Mouse (Mus musculus) layer of hippocampus, adult 6 months (tissue): ENCODE measurements around the gene Nlrc3. TPM values are rescaled to one million over a fixed set of nuclear protein-coding genes. Genes with fewer than 3 reads are reported as not detected.

Experiments used
- long read RNA-seq, 2 experiments: library from polyadenylated mRNA; unstranded; transcript quantifications; one replicate each; pipeline ENCODE4 v2.0.0; 2019 to 2020
- microRNA-seq: library from miRNA; unstranded; fragments of <30 nt; microRNA quantifications from one replicate; pipeline ENCODE4 v1.2.0, GENCODE M21; 2020
- polyA plus RNA-seq: library from polyadenylated mRNA; unstranded; fragments of <200 nt; fragmentation: Nextera tagmentation; gene quantifications from 2 replicates; pipeline ENCODE4 v1.2.3, GENCODE M21; 2021

Gene Nlrc3
- 0.19 and 0.23 TPM in 2 replicates for polyA plus RNA-seq
- long read RNA-seq, experiment 1, full-length matches to known transcripts: 1 of 1 reads
- long read RNA-seq, experiment 1, partial matches to known transcripts: 0 of 1 reads
- long read RNA-seq, experiment 1, other reads (novel, unspliced or antisense): 0 of 1 reads
- long read RNA-seq, experiment 2: 0 reads

DNA sequence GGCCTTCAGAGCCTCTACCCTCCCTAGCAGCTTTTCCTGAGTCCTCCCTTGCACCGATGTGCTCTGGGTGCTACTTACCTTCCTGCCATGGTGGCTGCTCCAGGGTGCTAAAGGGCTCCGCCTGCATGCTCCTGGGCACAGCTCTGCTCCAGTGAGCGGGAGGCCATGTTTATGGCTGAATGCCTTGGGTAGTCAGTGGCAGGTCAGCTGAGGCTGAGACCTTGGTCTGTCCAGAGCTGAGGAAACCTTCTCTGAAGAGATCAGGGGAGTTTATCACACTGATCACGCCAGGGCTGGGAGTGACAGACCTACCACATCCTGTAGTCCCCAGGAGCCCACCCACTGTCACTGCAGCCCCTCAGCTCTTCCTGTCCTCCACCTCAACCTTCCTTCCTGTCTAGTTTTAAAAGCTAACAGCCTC lies at the start of gene Nlrc3:
Nlrc3 (minus strand) TSS at position 382 of the 421 bp plus-strand sequence.

GRCm38 (mm10) chr16:4003489-4004398 lies 27.3 kb upstream of the Nlrc3 start, which contains the start of gene Slx4:
Gene Slx4, minus strand, starts transcription at chr16:4003770.

DNA sequence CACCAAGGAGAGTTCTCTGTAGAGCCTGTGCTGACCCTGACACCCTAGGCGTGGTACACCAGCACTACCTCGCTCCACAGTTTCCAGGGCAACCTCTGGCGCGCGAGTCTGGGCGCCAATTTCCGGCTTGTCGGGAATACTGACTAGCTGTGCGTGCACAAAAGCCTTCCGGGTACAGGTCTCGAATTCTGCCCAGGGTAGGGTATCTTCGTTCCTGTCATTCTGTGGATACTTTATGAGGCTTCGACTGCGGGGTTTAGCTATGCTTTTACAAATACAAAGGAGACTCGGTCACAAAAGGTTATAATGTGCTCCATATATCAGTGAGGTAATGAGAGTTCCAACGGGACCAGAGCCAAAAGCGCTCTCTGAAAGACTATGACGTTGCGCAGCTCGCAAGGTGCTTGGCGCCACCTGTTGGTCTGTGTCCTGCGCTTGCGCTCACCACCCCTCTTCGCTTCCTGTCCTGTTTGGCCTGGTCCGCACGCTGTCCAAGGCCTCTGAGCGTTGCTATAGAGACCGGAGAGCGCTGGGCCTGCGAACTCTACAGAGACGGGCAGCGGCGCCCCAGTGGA lies 67.8 kb downstream of the Nlrc3 start, which contains the start of the genes 1700037C18Rik and Cluap1:
1700037C18Rik (minus strand) TSS at position 153 of the 575 bp plus-strand sequence.
Cluap1 (plus strand) TSS at position 265 of the 575 bp plus-strand sequence.

Small RNA genes lying within 50 kb of the gene (microRNA-seq; reads per million reads assigned to microRNA genes)
- gene Gm23493: not detected

Other genes with a start within 250 kb of the Nlrc3 start
- gene Zfp263, start 232.5 kb downstream of the Nlrc3 start, polyA plus RNA-seq: 4.6 and 5.3 TPM in 2 replicates
- gene Olfr15, start 145.8 kb downstream of the Nlrc3 start, polyA plus RNA-seq: not detected in 2 replicates
- gene Zfp174, start 129.4 kb downstream of the Nlrc3 start, polyA plus RNA-seq: 0.92 and 1.4 TPM in 2 replicates
- 69.4 and 79.6 TPM in 2 replicates for gene Naa60, start 104.3 kb downstream of the Nlrc3 start, polyA plus RNA-seq
- gene Zfp597, start 92.1 kb downstream of the Nlrc3 start, polyA plus RNA-seq: 4.1 and 4.3 TPM in 2 replicates
- 14.4 and 14.7 TPM in 2 replicates for gene Gm20695, start 92.0 kb downstream of the Nlrc3 start, polyA plus RNA-seq
- 6.3 and 8.7 TPM in 2 replicates for gene 1700037C18Rik, start 67.9 kb downstream of the Nlrc3 start, polyA plus RNA-seq
- 23.4 and 25.7 TPM in 2 replicates for gene Cluap1, start 67.8 kb downstream of the Nlrc3 start, polyA plus RNA-seq
- 5.5 and 6.9 TPM in 2 replicates for gene Slx4, start 27.1 kb upstream of the Nlrc3 start, polyA plus RNA-seq
- 1.0 TPM in 2 replicates for gene Dnase1, start 60.3 kb upstream of the Nlrc3 start, polyA plus RNA-seq
- 28.3 and 30.5 TPM in 2 replicates for gene Trap1, start 101.2 kb upstream of the Nlrc3 start, polyA plus RNA-seq
- 20.6 and 23.2 TPM in 2 replicates for gene Crebbp, start 237.4 kb upstream of the Nlrc3 start, polyA plus RNA-seq